Mouse (Mus musculus) embryonic facial prominence, embryonic 10.5 days (tissue): ENCODE data around the gene Abcf2. TPM values are rescaled to one million over a fixed set of nuclear protein-coding genes. Genes with fewer than 3 reads are reported as not detected.

ENCODE experiments used
- DNase-seq: peaks from one replicate; pipeline ENCODE4 v3.0.0-alpha.2; 2017; ENCODE audit warnings: low spot score
- H3K27ac ChIP-seq: fragments of 300-500 bp; sonication (generic); replicated peaks from 2 replicates; pipeline ENCODE4 v1.5.1; 2016; ENCODE audit warnings: mild to moderate bottlenecking
- H3K27me3 ChIP-seq: fragments of 300-500 bp; sonication (generic); replicated peaks from 2 replicates; pipeline ENCODE4 v1.6.1; 2016; ENCODE audit warnings: low read depth, mild to moderate bottlenecking; ENCODE audit not compliant: poor library complexity, severe bottlenecking
- H3K36me3 ChIP-seq: fragments of 300-500 bp; sonication (generic); replicated peaks from 2 replicates; pipeline ENCODE4 v1.6.1; 2016; ENCODE audit warnings: mild to moderate bottlenecking, moderate library complexity
- H3K4me1 ChIP-seq: fragments of 300-500 bp; sonication (generic); 2 replicates; pipeline ENCODE4 v1.6.1; 2016
- H3K4me3 ChIP-seq: fragments of 300-500 bp; sonication (generic); 2 replicates; pipeline ENCODE4 v1.5.1; 2016; ENCODE audit warnings: mild to moderate bottlenecking, moderate library complexity
- H3K9me3 ChIP-seq: fragments of 300-500 bp; sonication (generic); 2 replicates; pipeline ENCODE4 v1.6.1; 2016; ENCODE audit warnings: mild to moderate bottlenecking
- WGBS: fragments of 180-500 bp; shearing (Covaris S2); methylation state at CpG from one replicate; pipeline ENCODE4 v1.1.7; 2016; 5-methylcytosine and 5-hydroxymethylcytosine counted together
- polyA plus RNA-seq: library from polyadenylated mRNA; unstranded; fragments of >200 nt; fragmentation: Nextera tagmentation; extraction: Ambion mirVana; gene quantifications from 2 replicates; pipeline ENCODE4 v1.2.1, GENCODE M21; 2016

Abcf2 gene
- polyA plus RNA-seq, 1 experiment from 2014 or later = 183 TPM

- 58% methylated on average over 5 of the region's 5 CpGs for WGBS
- no peaks in the 10 kb centered on the region for H3K36me3 ChIP-seq
- no peak for DNase-seq
- peaks cover 45% of the 10 kb centered on the region for H3K4me1 ChIP-seq
- H3K27ac ChIP-seq = no peak overlapping the region
- H3K4me3 ChIP-seq = no peak overlapping the region
- peaks cover 42% of the 10 kb centered on the region for H3K27me3 ChIP-seq
- H3K9me3 ChIP-seq = no peaks in the 10 kb centered on the region
Measured at GRCm38 (mm10) chr5:24609388-24609787, 32.1 kb upstream of the Abcf2 start.

GRCm38 (mm10) chr5:24605980-24606665, 28.9 kb upstream of the Abcf2 start:
- 13% methylated on average over 14 of the region's 14 CpGs for WGBS
- Histone ChIP-seq H3K36me3 (no peaks in the 10 kb centered on the region), H3K9me3 (no peaks in the 10 kb centered on the region), H3K27ac (peak overlapping the region; percentile 97), H3K4me1 (peaks cover 65% of the 10 kb centered on the region), H3K27me3 (peaks cover 50% of the 10 kb centered on the region), H3K4me3 (peak overlapping the region; percentile 75)
- peak; percentile 25 for DNase-seq

GRCm38 (mm10) chr5:24605321-24605979, 28.2 kb upstream of the Abcf2 start:
- WGBS = 10% methylated on average over 6 of the region's 6 CpGs
- no peaks in the 10 kb centered on the region for H3K9me3 ChIP-seq
- H3K27ac ChIP-seq = peak overlapping the region; percentile 97
- H3K27me3 ChIP-seq = peaks cover 50% of the 10 kb centered on the region
- H3K4me1 ChIP-seq = peaks cover 72% of the 10 kb centered on the region
- DNase-seq = peak; percentile 44
- H3K36me3 ChIP-seq = no peaks in the 10 kb centered on the region
- H3K4me3 ChIP-seq = peak overlapping the region; percentile 75

GRCm38 (mm10) chr5:24604656-24605100, 27.4 kb upstream of the Abcf2 start:
- Histone ChIP-seq H3K27ac (peak overlapping the region; percentile 97), H3K27me3 (peaks cover 56% of the 10 kb centered on the region), H3K36me3 (no peaks in the 10 kb centered on the region), H3K4me1 (peaks cover 76% of the 10 kb centered on the region), H3K4me3 (peak overlapping the region; percentile 75), H3K9me3 (no peaks in the 10 kb centered on the region)
- DNase-seq = peak; percentile 94
- under 1% methylated on average over 46 of the region's 46 CpGs for WGBS

GRCm38 (mm10) chr5:24604080-24604655, 26.9 kb upstream of the Abcf2 start:
- Histone ChIP-seq H3K27me3 (peaks cover 57% of the 10 kb centered on the region), H3K36me3 (no peaks in the 10 kb centered on the region)
- WGBS = 18% methylated on average over 12 of the region's 12 CpGs

GRCm38 (mm10) chr5:24603431-24604010, 26.3 kb upstream of the Abcf2 start:
- Histone ChIP-seq H3K4me1 (peaks cover 87% of the 10 kb centered on the region), H3K9me3 (no peaks in the 10 kb centered on the region), H3K27me3 (peaks cover 58% of the 10 kb centered on the region), H3K4me3 (peak overlapping the region; percentile 75), H3K27ac (peak overlapping the region; percentile 97), H3K36me3 (no peaks in the 10 kb centered on the region)
- DNase-seq = no peak
- WGBS = 53% methylated on average over 8 of the region's 8 CpGs

More at GRCm38 (mm10) chr5:24604080-24604655, 26.9 kb upstream of the Abcf2 start:
- H3K9me3 ChIP-seq = no peaks in the 10 kb centered on the region
- peaks cover 81% of the 10 kb centered on the region for H3K4me1 ChIP-seq
- no peak for DNase-seq
- peak overlapping the region; percentile 75 for H3K4me3 ChIP-seq
- H3K27ac ChIP-seq = peak overlapping the region; percentile 97

GRCm38 (mm10) chr5:24602751-24603343, 25.6 kb upstream of the Abcf2 start:
- H3K27me3 ChIP-seq = peaks cover 58% of the 10 kb centered on the region

GRCm38 (mm10) chr5:24601911-24602750, 24.9 kb upstream of the Abcf2 start:
- Histone ChIP-seq H3K4me3 (peak overlapping the region; percentile 75), H3K4me1 (peaks cover 93% of the 10 kb centered on the region), H3K36me3 (no peaks in the 10 kb centered on the region), H3K9me3 (no peaks in the 10 kb centered on the region), H3K27me3 (peaks cover 53% of the 10 kb centered on the region), H3K27ac (peak overlapping the region; percentile 97)
- under 1% methylated on average over 73 of the region's 73 CpGs for WGBS
- peak; percentile 88 for DNase-seq

More at GRCm38 (mm10) chr5:24602751-24603343, 25.6 kb upstream of the Abcf2 start:
- Histone ChIP-seq H3K4me3 (peak overlapping the region; percentile 75), H3K27ac (peak overlapping the region; percentile 97), H3K9me3 (no peaks in the 10 kb centered on the region), H3K4me1 (peaks cover 94% of the 10 kb centered on the region), H3K36me3 (no peaks in the 10 kb centered on the region)
- DNase-seq = peak; percentile 86
- WGBS = under 1% methylated on average over 16 of the region's 16 CpGs

- 1% methylated on average over 33 of the region's 33 CpGs for WGBS
- Histone ChIP-seq H3K36me3 (no peaks in the 10 kb centered on the region), H3K4me3 (peak overlapping the region; percentile 75), H3K27me3 (peaks cover 57% of the 10 kb centered on the region), H3K4me1 (peaks cover 93% of the 10 kb centered on the region), H3K27ac (peak overlapping the region; percentile 97), H3K9me3 (no peaks in the 10 kb centered on the region)
- peak; percentile 64 for DNase-seq
Measured at GRCm38 (mm10) chr5:24601071-24601835, 24.0 kb upstream of the Abcf2 start.

GRCm38 (mm10) chr5:24600236-24600635, 23.0 kb upstream of the Abcf2 start:
- WGBS = 53% methylated on average over 2 of the region's 2 CpGs
- no peaks in the 10 kb centered on the region for H3K9me3 ChIP-seq
- no peak overlapping the region for H3K27ac ChIP-seq
- peaks cover 62% of the 10 kb centered on the region for H3K27me3 ChIP-seq
- DNase-seq = no peak
- peaks cover 93% of the 10 kb centered on the region for H3K4me1 ChIP-seq
- H3K4me3 ChIP-seq = peak overlapping the region; percentile 75; the same call in 1 of the 2 replicates
- peaks cover 7% of the 10 kb centered on the region; the same call in 1 of the 2 replicates for H3K36me3 ChIP-seq

- Histone ChIP-seq H3K4me3 (peak overlapping the region; percentile 67), H3K36me3 (peaks cover 18% of the 10 kb centered on the region), H3K27me3 (peaks cover 71% of the 10 kb centered on the region), H3K4me1 (peaks cover 82% of the 10 kb centered on the region), H3K27ac (peak overlapping the region; percentile 74; the same call in 1 of the 2 replicates), H3K9me3 (no peaks in the 10 kb centered on the region)
- 13% methylated on average over 8 of the region's 8 CpGs for WGBS
- DNase-seq = no peak
Measured at GRCm38 (mm10) chr5:24599137-24599536, 21.9 kb upstream of the Abcf2 start.
